Mouse (Mus musculus) cerebellum, adult (tissue): ENCODE data around the gene Acer1.
A peak's percentile ranks its signal among the peaks of the same experiment; 100 is the strongest.

Experiments
- ATAC-seq: cut with Nextera tagmentation; 2 replicates; pipeline ENCODE4 v1.9.2; 2017; ENCODE audit warnings: mild to moderate bottlenecking, moderate library complexity, mixed read lengths; ENCODE audit not compliant: insufficient number of reproducible peaks, low FRiP score, low TSS enrichment

Acer1 gene

GRCm38 (mm10) chr17:56982013-56982412 lies at the start of gene Acer1:
Acer1 (minus strand) TSS chr17:56982126.
- ATAC-seq: no peak

GRCm38 (mm10) chr17:57030931-57031660 lies 49.2 kb upstream of the Acer1 start, which contains the start of gene Khsrp:
Khsrp (minus strand) TSS chr17:57031522.
- ATAC-seq: no peak

GRCm38 (mm10) chr17:57029691-57030090 lies 47.8 kb upstream of the Acer1 start:
- no peak for ATAC-seq

- ATAC-seq: no peak
Observed at GRCm38 (mm10) chr17:57027471-57027870, 45.5 kb upstream of the Acer1 start.

- ATAC-seq: no peak
Observed at GRCm38 (mm10) chr17:57020960-57021359, 39.0 kb upstream of the Acer1 start.

- no peak for ATAC-seq
Observed at GRCm38 (mm10) chr17:57019693-57020092, 37.8 kb upstream of the Acer1 start.

GRCm38 (mm10) chr17:57012245-57012795 lies 30.4 kb upstream of the Acer1 start:
- ATAC-seq: no peak

GRCm38 (mm10) chr17:57011236-57012141 lies 29.6 kb upstream of the Acer1 start, which contains the start of the genes Gtf2f1 and Gm17949:
Gtf2f1 (minus strand) TSS chr17:57011288.
Gm17949 (plus strand) TSS chr17:57011469.
- peak; percentile 94 for ATAC-seq

- ATAC-seq: peak; percentile 19; the same call in 1 of the 2 replicates
Observed at GRCm38 (mm10) chr17:57010911-57011235, 28.9 kb upstream of the Acer1 start.

GRCm38 (mm10) chr17:57007137-57007905 lies 25.4 kb upstream of the Acer1 start:
- no peak for ATAC-seq

- no peak for ATAC-seq
Observed at GRCm38 (mm10) chr17:57003994-57004393, 22.1 kb upstream of the Acer1 start.

- no peak for ATAC-seq
Observed at GRCm38 (mm10) chr17:57001228-57001627, 19.3 kb upstream of the Acer1 start.

GRCm38 (mm10) chr17:56999968-57000609 lies 18.2 kb upstream of the Acer1 start, which contains the start of gene Pspn:
Pspn (minus strand) TSS chr17:57000018.
- no peak for ATAC-seq

- ATAC-seq: no peak
Observed at GRCm38 (mm10) chr17:56999414-56999813, 17.5 kb upstream of the Acer1 start.

GRCm38 (mm10) chr17:56997029-56997667 lies 15.2 kb upstream of the Acer1 start, which contains the start of gene Alkbh7:
Alkbh7 (plus strand) TSS chr17:56997339.
- peak; percentile 97 for ATAC-seq

GRCm38 (mm10) chr17:56996506-56996905 lies 14.6 kb upstream of the Acer1 start:
- ATAC-seq: no peak

GRCm38 (mm10) chr17:56995046-56995445 lies 13.1 kb upstream of the Acer1 start:
- no peak for ATAC-seq

GRCm38 (mm10) chr17:56990966-56991365 lies 9.0 kb upstream of the Acer1 start:
- ATAC-seq: no peak

GRCm38 (mm10) chr17:56990115-56990746 lies 8.3 kb upstream of the Acer1 start, which contains the start of gene Clpp:
Clpp (plus strand) TSS chr17:56990305.
- ATAC-seq: peak; percentile 97
